Mouse (Mus musculus) urinary bladder, postnatal 25 days (tissue): ENCODE measurements around the gene Klhl21.
A peak's percentile ranks its signal among the peaks of the same experiment; 100 is the strongest.

ENCODE experiments used
- DNase-seq: peaks from one replicate; pipeline ENCODE4 v3.0.0; 2022; ENCODE audit warnings: low spot score

Gene Klhl21

GRCm38 (mm10) chr4:152008622-152009075, at the start of gene Klhl21:
Klhl21 (plus strand) TSS chr4:152008803.
- peak; percentile 94 for DNase-seq

- no peak for DNase-seq
Measured at GRCm38 (mm10) chr4:151959849-151960512, 48.6 kb upstream of the Klhl21 start.

GRCm38 (mm10) chr4:151960513-151960854, 48.1 kb upstream of the Klhl21 start:
- no peak for DNase-seq

GRCm38 (mm10) chr4:151962817-151963216, 45.8 kb upstream of the Klhl21 start:
- DNase-seq: no peak

GRCm38 (mm10) chr4:151968204-151968921, 40.2 kb upstream of the Klhl21 start:
- DNase-seq: no peak

GRCm38 (mm10) chr4:151972221-151972967, 36.2 kb upstream of the Klhl21 start:
- DNase-seq: no peak

- no peak for DNase-seq
Measured at GRCm38 (mm10) chr4:151975441-151975840, 33.2 kb upstream of the Klhl21 start.

GRCm38 (mm10) chr4:151977748-151978147, 30.9 kb upstream of the Klhl21 start:
- peak; percentile 85 for DNase-seq

GRCm38 (mm10) chr4:151980699-151981098, 27.9 kb upstream of the Klhl21 start:
- no peak for DNase-seq

- DNase-seq: peak; percentile 76
Measured at GRCm38 (mm10) chr4:151981363-151981762, 27.2 kb upstream of the Klhl21 start.

GRCm38 (mm10) chr4:151983043-151983442, 25.6 kb upstream of the Klhl21 start:
- DNase-seq: no peak

- DNase-seq: no peak
Measured at GRCm38 (mm10) chr4:151983560-151983959, 25.0 kb upstream of the Klhl21 start.

GRCm38 (mm10) chr4:151985886-151986285, 22.7 kb upstream of the Klhl21 start:
- no peak for DNase-seq

GRCm38 (mm10) chr4:151986650-151987049, 22.0 kb upstream of the Klhl21 start:
- no peak for DNase-seq

GRCm38 (mm10) chr4:151988014-151988341, 20.6 kb upstream of the Klhl21 start:
- DNase-seq: no peak

- DNase-seq: peak; percentile 86
Measured at GRCm38 (mm10) chr4:151988342-151989109, 20.1 kb upstream of the Klhl21 start, which contains the start of gene Thap3. Thap3 (minus strand) TSS chr4:151988997.

GRCm38 (mm10) chr4:151989110-151989488, 19.5 kb upstream of the Klhl21 start:
- DNase-seq: no peak

- no peak for DNase-seq
Measured at GRCm38 (mm10) chr4:151992091-151992490, 16.5 kb upstream of the Klhl21 start.

- DNase-seq: no peak
Measured at GRCm38 (mm10) chr4:151993035-151993434, 15.6 kb upstream of the Klhl21 start.

GRCm38 (mm10) chr4:151994228-151995171, 14.1 kb upstream of the Klhl21 start:
- DNase-seq: peak; percentile 36
